Mouse (Mus musculus) mouse embryonic stem cell (cell line): ENCODE data around the gene Senp7.
"Not testable (repeated sequence)": the region's sequence is repeated elsewhere in the genome, so short reads cannot be mapped to it uniquely, and the experiment has no call there.

ENCODE experiments used
- in situ Hi-C, 2 experiments: fragments of 300-500 bp; cut with MboI; formaldehyde crosslinking; loops; 1 replicate in 1 of 2; 3 replicates in 1 of 2; pipeline ENCODE4 v1.14.3; 2019 to 2020; ENCODE audit warnings: low sequenced_read_pairs in 2 of 2, low pct_unique_long_range_greater_than_20kb in 1 of 2, mixed read lengths in 1 of 2; ENCODE audit not compliant: unreplicated experiment in 1 of 2

The Senp7 gene

DNA sequence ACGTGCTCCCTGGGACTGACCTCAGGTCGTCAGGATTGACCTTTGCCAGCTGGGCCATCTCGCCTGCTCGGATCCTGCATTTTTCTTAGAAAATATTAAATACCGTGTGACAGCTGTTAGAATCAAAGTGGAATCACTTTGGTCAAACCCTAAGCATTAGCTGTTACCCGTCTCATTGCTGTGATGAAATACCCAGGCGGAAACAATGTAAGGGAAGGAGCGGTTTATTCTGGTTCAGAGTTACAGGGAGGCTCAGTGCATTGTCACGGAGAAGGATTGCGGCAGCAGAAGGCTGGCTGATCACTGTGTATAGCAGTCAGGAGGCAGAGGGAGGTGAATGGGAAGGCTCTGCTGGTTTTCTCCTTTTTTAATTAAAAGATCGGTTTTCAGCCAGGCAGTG is 14.8 kb downstream of the Senp7 start:
- in situ Hi-C loops: loop anchor here in 1 of 2 experiments (10.0 kb wide), 1 partner anchor 108 kb away; no protein-coding TSS in a partner anchor

DNA sequence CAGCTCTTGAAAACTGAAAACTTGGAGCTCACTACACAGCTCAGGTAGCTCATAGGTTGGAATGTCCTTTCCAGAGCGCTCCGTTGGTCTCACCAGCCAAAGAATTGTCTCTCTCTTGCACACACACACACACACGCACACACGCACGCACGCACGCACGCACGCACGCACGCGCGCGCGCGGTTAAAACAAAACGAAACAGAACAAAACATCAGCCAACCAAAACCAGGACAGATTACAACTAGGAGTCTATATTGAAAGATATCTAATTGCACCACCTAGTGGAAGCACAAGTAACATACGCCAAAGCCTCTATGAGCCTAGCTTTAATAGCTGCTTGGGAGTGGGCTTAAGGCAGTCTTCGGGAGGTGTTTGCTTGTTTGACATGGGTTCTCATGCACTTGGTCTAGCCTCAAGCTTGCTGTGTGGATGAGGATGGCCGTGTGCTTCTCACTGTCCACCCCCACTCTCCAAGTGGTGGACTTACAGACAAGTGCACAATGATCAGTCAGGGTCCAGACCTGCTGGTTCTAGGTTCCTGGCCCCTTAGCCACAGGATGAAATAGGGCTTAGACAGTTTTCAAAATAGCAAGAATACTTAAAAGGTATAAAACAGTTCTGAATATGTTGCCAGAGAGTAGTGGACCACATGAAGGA is 16.3 kb downstream of the Senp7 start:
- in situ Hi-C loops: loop anchor here in 1 of 2 experiments (10.0 kb wide), 1 partner anchor 110 kb away; no protein-coding TSS in a partner anchor

DNA sequence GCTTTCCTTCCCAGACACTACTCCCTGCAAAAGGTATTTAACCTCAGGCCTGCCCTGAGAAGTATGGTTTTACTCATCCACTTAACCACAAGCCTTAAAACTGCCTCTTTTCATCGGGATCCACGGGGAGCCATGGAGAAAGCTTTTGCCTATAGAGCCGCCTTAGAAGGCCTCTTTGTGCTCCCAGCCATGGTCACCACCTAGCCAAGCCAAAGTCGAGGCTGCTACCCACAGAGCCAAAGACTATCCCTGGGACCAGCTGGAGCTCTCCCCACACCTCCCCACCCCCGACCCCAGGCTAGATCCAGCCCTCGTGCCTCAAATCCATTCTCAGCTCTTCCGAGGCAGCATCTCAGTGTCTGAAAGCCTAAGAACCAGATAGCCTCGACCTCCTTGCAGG is 18.0 kb downstream of the Senp7 start:
- in situ Hi-C loops: loop anchor here in 1 of 2 experiments (10.0 kb wide), 1 partner anchor 111 kb away; no protein-coding TSS in a partner anchor

DNA sequence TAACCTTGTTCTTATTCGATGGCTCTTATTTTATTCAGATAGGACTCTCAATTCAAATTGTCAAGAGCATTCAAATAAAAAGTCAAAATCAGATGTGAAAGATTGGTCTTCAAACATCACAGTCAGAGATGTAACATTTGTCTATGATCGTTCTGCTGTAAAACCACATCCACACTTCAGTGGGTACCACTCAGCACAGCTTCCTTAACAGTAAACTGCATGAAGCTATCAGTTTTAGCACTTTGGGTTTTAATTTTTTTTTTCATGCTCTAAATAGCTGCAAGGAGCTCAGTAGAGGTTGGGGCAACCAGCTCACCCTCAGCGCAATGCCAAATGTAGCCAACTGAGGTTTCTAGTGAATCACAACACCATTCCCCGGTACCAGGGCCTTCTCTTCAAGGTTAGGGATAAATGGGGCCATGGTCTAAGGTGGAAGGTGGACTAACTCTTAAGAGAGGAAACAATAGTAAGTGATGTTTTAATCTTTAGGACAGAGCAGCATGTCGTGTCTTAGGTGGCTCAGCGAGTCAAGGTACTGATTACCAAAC is 20.5 kb downstream of the Senp7 start:
- in situ Hi-C loops: loop anchor here in 1 of 2 experiments (10.0 kb wide), 1 partner anchor 114 kb away; no protein-coding TSS in a partner anchor

DNA sequence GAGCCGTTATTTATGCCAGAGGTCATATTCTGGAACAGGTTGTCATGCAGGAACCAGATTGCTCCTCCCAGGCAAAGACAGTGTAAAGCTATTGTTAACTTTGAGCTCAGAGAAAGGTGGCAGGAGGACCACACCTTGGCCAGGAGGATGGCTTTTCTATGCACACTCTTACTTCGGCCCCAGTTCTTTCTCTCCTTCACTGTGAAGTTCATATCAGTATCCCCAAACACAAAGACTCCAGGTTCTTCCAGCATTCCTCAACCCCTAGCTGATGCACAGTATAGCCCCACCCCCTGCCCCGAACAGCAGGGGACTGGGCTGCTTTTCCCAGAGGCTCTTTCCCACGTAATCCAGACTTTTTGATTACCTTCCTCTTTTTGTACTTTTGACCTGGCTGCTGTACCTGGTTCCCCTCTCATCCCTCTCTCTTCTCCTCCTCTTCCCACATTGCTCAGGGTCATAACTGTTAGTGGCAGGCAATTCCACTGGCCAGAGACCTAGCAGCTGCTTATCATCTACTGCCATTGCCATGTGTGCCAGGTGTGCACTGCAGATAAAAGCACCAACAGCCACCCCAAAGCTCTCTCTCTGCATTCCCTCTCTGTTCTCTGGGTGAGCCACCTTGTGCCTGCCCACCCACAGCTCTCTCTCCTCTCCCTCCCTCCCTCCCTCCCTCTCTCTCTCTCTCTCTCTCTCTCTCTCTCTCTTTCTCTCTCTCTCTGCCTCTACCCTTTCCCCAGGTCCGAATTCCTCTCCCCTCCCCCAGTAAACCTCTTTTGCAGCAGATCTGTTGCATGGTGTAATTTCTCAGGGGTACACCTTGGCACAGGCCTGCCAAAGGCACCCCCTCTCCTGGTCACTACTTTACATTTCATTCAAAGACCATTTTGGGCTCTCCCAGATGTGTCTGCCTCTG is 23.4 kb downstream of the Senp7 start:
- in situ Hi-C loops: no loop called here

DNA sequence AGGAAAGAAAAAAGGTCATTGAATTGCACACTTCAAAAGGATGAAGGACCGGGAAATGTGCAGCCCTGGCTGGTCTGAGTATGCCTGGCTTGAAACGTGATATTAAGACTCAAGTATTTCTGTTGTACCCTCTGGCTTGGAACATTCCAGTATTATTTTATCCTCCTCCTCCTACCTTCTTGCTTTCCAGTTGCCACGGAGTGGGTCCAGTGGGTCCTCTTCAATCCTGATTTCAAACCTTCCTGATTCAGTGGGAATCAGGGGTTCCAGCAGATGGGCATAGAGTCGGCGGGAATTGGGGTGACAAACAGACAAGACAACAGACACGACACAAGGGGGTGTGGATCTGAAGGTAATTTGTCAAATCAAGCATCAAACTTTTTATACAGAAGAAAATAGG is 24.4 kb downstream of the Senp7 start:
- in situ Hi-C loops: no loop called here

DNA sequence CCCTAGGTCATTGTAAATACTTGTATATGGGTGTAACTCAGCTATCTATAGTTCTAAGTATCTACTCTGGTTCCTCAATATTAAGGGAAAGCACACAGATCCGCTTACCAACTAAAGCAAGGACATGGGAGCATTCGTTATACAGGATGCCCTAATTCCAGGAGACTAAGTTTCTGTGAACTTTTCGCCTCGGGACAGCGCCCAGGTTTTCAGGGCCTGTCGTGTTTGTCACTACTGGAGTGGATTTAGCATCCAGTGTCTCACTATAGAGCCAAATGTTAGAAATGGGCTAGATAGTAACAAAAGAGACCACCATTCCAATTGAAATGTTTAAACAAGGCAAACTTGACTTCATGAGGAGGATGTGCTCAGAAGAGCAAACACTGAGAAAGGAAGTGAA is 25.0 kb downstream of the Senp7 start:
- in situ Hi-C loops: not testable (repeated sequence)

DNA sequence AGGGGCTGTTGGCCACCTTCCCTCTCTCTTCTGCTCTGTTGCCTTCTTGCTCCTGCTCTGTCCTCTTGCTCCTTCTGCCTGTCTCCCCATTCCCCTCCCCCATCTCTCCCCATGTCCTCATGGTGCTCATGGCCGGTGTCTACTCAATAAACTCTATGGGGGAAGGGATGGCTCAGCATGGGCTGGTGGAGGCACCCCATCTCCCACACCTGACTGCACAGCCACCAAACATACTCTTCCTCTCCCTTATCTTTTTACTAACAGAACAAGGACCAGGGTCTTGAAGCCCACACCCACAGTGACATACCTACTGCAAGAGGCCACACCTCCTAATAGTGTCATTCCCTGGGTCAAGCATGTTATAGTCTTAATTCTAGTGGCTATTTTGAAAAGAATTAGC is 26.0 kb downstream of the Senp7 start:
- in situ Hi-C loops: no loop called here

DNA sequence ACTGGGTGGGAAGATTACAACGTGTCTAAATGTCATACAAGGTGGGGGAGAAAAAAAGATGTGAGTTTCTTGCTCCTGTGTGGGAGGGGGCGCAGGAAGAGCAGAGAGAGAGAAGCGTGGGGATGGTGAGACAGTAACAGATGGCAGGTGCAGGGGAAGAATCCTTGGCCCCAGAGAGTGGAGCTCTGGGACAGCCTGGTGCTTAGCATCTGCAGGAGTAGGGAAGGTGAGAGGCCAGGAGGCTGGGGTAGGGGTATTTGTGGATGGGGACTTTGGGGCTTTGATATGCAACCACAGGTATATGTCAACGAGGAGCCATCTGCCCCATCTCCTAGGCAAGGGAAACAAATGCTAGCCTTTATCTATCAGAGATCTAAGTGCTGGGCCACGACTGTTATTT is 26.4 kb downstream of the Senp7 start:
- in situ Hi-C loops: no loop called here

DNA sequence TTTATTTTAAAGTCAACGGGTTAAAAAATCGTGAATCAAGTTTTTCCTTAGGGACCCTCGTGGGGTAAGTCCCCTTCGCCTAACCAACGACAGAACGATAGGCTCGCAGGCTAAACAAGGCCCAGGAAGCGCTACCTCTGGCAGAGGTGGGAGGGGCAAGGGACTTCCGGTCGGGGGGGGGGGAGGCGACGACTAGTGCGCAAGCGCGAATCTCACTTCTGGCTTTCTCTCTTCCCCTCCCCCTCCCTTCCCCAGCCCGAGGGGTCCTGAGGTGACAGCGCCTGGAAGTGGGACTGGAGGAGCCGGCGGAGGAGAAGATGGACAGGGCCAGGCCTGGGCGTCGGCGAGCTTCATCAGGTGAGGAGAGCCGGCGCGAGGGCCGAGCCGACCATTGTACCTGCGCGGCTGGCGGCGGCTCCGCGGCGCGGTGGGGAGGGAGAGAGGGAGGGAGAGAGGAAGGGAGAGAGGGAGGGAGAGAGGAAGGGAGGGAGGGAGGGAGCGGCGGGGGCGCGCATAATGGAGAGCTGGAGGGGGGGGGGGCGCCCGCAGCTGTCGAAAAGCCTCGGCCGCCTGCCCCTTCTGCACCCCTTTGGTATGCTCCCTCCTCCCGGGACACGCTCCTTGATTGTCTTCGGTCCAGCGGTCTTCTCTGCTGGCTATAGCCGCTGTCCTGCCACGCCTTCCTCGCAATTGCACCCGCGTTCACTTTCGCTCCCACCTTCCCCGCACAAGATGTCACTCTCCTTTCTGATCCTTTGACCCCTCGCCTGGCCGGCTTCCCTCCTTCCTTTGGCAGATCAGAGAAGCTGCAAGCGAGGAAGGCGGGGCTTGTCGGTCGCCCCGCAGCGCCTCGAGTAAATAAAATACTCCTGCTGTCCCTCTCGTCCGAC is 27.3 kb downstream of the Senp7 start:
- in situ Hi-C loops: no loop called here

DNA sequence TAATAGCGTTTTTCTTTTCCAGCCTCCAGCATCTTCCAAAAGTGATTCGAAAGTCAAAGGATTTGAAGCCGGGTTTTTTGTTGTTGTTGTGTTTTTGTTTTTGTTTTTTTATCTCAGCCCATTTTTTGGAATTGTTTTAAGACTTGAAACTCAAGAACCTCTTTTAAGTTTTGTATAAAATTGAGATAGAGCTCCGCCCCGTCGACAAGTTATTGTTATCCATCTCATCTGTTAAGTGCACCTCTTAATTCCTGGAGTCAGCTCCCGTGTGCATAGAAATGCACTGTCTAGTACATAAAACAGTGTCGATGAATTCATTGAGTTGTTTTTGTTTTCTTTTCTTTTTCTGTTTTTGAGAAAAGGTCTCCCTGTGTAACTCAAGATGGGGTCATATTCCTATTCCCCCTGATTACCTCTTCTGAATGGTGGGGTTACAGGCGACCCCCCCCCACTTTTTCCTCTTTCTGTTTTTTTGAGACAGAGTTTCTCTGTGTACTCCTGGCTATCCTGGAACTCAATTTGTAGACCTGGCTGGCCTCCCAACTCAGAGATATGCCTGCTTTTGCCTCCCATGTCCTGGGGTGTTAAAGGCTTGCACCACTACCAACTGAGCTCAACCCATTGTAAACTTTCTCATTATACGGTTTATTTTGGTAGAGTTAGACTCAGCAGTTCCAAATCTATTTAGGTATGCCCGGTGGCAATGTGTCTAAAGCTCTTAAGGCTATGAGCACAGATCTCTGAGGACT is 28.2 kb downstream of the Senp7 start:
- in situ Hi-C loops: no loop called here

DNA sequence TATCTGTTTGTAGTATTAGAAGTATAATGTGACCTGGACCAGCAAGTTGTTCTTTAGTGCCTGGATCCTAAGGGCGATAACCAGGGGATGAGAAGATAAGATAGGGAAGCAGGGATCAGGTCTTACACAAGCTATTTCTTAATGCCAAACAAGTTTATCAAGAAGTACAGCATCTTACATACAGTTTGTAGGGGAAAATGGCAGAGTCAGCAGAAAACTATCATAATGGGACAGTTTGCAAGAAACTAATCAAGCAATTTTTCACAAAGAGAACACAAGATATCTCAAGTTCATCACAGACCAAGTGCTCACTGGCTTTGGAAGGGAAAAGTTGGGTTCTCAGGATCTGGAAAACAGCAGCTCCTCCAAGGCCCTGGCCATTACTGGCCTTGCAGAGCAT is 31.3 kb downstream of the Senp7 start:
- in situ Hi-C loops: no loop called here

DNA sequence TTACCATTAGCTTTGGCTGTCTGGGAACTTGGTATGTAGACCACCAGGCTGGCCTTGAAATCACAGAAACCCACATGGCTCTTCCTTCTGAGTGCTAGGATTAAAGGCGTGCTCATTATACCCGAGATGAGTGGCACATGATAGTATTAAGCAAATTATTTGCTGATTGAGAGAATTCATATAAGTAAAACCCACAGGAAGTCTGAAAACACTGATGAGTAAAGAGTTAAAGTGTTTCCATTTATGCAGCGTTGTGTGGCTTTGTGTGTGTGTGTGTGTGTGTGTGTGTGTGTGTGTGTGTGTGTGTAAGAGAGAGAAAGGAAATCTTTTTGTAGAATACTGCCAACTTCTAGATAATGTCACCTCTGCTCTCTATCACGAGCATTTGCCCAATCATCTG is 33.6 kb downstream of the Senp7 start:
- in situ Hi-C loops: no loop called here

DNA sequence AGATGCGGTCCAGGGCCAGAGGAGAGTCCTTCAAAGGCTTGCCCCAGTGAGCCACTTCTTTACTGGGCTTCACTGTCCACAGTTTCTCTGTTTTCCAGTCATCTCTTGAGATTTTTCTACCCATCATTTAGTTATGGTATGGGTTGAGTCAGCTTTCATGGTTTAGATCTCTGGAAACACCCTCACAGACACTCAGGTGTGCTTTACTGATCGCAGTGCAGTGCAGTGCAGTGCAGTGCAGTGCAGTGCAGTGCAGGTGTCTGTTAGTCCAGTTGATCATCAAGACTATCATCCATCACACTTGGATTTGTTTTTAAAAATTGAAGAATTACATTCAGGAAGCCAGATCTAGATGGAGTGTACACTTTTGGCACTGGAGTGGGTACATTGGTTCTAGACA is 38.2 kb downstream of the Senp7 start:
- in situ Hi-C loops: no loop called here

DNA sequence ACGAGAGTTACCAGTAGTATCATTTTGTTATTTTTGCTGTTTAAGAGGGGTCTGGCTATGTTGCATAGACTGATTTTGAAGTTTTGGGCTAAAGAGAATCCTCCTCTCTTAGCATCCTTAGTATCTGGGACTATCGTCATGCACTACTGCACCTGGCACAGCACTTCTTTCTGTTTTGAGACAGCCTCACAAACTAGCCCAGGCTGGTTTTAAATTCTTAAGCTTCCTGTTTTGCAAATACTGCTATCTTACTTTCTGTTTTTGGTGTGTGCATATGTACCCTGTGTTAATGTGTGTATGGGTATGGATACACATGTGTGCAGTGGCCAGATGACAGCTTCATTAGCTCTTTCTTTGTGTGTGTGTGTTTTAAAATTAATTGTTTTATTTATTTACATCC is 42.2 kb downstream of the Senp7 start:
- in situ Hi-C loops: no loop called here

DNA sequence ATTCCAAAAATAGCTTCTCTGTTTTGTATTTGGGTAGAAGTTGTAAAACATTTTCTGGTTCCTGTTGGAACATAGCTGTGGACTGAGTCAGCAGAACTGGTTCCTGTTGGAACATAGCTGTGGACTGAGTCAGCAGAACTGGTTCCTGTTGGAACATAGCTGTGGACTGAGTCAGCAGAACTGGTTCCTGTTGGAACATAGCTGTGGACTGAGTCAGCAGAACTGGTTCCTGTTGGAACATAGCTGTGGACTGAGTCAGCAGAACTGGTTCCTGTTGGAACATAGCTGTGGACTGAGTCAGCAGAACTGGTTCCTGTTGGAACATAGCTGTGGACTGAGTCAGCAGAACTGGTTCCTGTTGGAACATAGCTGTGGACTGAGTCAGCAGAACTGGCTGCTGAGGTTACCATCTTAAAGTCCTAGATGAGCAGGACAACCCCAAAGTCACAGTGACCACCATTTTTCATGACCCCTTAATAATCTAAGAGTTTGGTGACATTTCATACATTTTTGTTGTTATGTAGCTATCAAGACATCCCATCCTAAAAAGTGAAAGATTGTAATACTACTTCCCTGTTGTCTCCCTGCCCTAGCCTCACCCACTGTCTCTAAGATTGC is 48.4 kb downstream of the Senp7 start:
- in situ Hi-C loops: not testable (repeated sequence)

DNA sequence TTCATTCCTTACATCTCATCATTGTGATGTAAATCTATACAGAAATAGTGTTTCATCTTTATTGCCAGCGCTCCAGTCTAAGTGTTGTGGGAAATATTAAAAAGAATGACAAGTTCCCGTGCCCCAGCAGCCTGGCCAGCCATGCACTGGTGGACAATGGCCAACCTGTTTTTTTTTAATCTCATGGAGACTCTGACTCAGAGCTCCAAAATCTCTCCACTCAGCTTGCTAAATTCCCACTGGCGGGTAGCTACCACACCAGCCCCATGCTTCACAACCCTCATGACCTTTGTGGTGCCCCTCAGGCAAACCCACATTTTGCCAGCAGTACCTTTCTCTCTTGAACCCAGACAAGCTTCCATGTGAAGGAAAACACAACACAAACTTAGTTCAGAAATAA is 67.6 kb downstream of the Senp7 start:
- in situ Hi-C loops: no loop called here
